Mouse (Mus musculus) embryonic facial prominence, embryonic 11.5 days (tissue): ENCODE measurements around the gene Fam53a. TPM values are rescaled to one million over a fixed set of nuclear protein-coding genes. Genes with fewer than 3 reads are reported as not detected.

Experiments
- ATAC-seq: fragments of 200-750 bp; cut with Nextera tagmentation; replicated peaks from 2 replicates; pipeline ENCODE4 v1.8.0; 2017; ENCODE audit warnings: low read depth; ENCODE audit not compliant: insufficient number of reproducible peaks, low FRiP score, low TSS enrichment
- DNase-seq: peaks from one replicate; pipeline ENCODE4 v3.0.0-alpha.2; 2015; ENCODE audit warnings: low spot score
- H3K27ac ChIP-seq: fragments of 300-500 bp; sonication (generic); replicated peaks from 2 replicates; pipeline ENCODE4 v1.5.1; 2014; ENCODE audit warnings: mild to moderate bottlenecking, low read depth, low read length, control low read depth
- H3K27me3 ChIP-seq: fragments of 300-500 bp; sonication (generic); 2 replicates; pipeline ENCODE4 v1.6.1; 2014; ENCODE audit warnings: mild to moderate bottlenecking, low read length, moderate library complexity, mixed read lengths; ENCODE audit not compliant: control insufficient read depth, insufficient read depth
- H3K36me3 ChIP-seq: fragments of 300-500 bp; sonication (generic); replicated peaks from 2 replicates; pipeline ENCODE4 v1.6.1; 2014; ENCODE audit warnings: low read depth, mild to moderate bottlenecking, low read length, moderate library complexity, mixed read lengths; ENCODE audit not compliant: control insufficient read depth, insufficient read depth
- H3K4me1 ChIP-seq: fragments of 300-500 bp; sonication (generic); 2 replicates; pipeline ENCODE4 v1.6.1; 2014; ENCODE audit warnings: low read length, mixed read lengths; ENCODE audit not compliant: control insufficient read depth, insufficient read depth
- H3K4me2 ChIP-seq: fragments of 300-500 bp; sonication (generic); 2 replicates; pipeline ENCODE4 v1.6.1; 2014; ENCODE audit warnings: low read depth, mild to moderate bottlenecking, control low read depth, low read length, moderate library complexity
- H3K4me3 ChIP-seq: fragments of 300-500 bp; sonication (generic); 2 replicates; pipeline ENCODE4 v1.5.1; 2014; ENCODE audit warnings: low read depth, low read length, control low read depth
- H3K9ac ChIP-seq: fragments of 300-500 bp; sonication (generic); replicated peaks from 2 replicates; pipeline ENCODE4 v1.6.1; 2014; ENCODE audit warnings: mild to moderate bottlenecking, control low read depth, low read length
- H3K9me3 ChIP-seq: fragments of 300-500 bp; sonication (generic); replicated peaks from 2 replicates; pipeline ENCODE4 v1.6.1; 2016; ENCODE audit warnings: mild to moderate bottlenecking, low read length, inconsistent platforms, mixed read lengths; ENCODE audit not compliant: control insufficient read depth
- WGBS: fragments of 180-500 bp; shearing (Covaris S2); extraction: QIAGEN DNeasy Blood & Tissue Kit; methylation state at CpG from one replicate; pipeline ENCODE4 v1.1.7; 2014; 5-methylcytosine and 5-hydroxymethylcytosine counted together
- polyA plus RNA-seq: library from polyadenylated mRNA; unstranded; fragments of >200 nt; fragmentation: Nextera tagmentation; extraction: Ambion mirVana; gene quantifications from 2 replicates; pipeline ENCODE4 v1.2.1, GENCODE M21; 2014

The Fam53a gene
- polyA plus RNA-seq, 1 experiment from 2014 or later = 63.3 TPM

- Histone ChIP-seq H3K36me3 (no peaks in the 10 kb centered on the region), H3K4me1 (no peaks in the 10 kb centered on the region), H3K27me3 (no peaks in the 10 kb centered on the region), H3K4me3 (no peak overlapping the region), H3K4me2 (no peak overlapping the region), H3K27ac (no peak overlapping the region), H3K9me3 (no peaks in the 10 kb centered on the region), H3K9ac (no peak overlapping the region)
- no peak for DNase-seq
- ATAC-seq = no peak
- WGBS = 77% methylated on average over 4 of the region's 4 CpGs
Measured at GRCm38 (mm10) chr5:33574207-33574606, 55.2 kb downstream of the Fam53a start.

DNA sequence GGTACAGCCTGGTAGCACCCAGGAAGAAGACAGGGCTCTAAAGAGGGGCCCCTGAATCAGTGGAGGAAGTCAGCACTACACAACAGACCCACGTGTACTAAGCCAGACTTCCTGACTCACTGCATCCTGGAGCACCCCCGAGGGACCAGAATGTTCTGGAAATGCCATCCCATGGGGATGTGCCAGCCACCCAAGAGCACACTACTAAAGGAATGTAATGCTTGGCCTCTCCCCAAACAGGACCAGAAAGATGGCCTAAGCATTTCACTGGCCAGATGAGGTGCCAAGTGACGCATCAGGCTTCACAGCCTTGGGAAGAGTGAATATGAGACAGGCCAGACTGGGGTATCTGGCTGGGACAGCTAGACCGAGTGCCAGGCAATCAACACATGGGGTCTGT is 63.5 kb downstream of the Fam53a start:
- Histone ChIP-seq H3K9me3 (no peaks in the 10 kb centered on the region), H3K27me3 (no peaks in the 10 kb centered on the region), H3K4me2 (no peak overlapping the region), H3K9ac (no peak overlapping the region), H3K36me3 (no peaks in the 10 kb centered on the region), H3K27ac (no peak overlapping the region), H3K4me1 (no peaks in the 10 kb centered on the region), H3K4me3 (no peak overlapping the region)
- ATAC-seq = no peak
- DNase-seq = no peak
- 76% methylated on average over 4 of the region's 4 CpGs for WGBS

DNA sequence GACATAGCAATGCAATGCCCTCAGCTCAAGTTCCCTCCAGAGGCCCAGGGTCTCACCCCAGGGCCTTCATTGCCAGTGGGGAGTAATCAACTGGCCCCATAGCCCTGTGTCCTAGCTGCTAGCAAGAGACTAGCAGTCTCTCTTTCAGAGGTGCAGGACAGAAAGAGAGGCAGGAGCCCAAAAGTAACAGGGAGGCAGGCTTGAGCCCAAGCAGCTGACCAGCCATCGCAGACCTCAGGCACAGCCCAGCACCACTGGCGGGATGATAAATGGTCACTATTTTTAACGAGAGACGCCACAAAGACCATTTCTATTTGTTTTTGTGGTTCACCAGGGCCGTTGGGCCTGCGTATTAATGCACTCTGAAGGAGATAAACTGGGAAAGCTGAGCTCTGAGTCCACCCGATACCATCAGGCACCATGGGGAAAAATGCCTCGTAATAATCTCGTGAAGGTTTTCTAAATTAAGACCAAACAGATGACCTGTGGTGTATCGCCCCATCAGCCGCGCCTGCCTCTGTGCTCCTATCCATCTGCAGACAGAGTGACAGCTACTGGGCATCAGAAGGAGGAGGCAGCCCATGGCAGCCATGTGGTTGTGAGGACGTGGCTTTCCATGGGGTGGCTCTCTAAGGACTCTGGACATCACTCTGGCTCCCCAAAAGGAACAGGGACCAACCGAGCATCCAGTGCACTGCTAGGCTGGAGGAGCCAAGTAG is 73.0 kb downstream of the Fam53a start:
- H3K9me3 ChIP-seq = no peaks in the 10 kb centered on the region
- no peak for ATAC-seq

More for the DNA sequence above, 73.0 kb downstream of the Fam53a start:
- DNase-seq = no peak
- 82% methylated on average over 14 of the region's 14 CpGs for WGBS
- Histone ChIP-seq H3K4me3 (no peak overlapping the region), H3K9ac (no peak overlapping the region), H3K36me3 (no peaks in the 10 kb centered on the region), H3K4me1 (no peaks in the 10 kb centered on the region), H3K27me3 (no peaks in the 10 kb centered on the region), H3K4me2 (no peak overlapping the region), H3K27ac (no peak overlapping the region)

Other genes with a start within 250 kb of the Fam53a start
- 0.17 and 0.18 TPM in 2 replicates for gene Nkx1-1, start 195.7 kb downstream of the Fam53a start, polyA plus RNA-seq
- gene Gm9903, start 290 bp upstream of the Fam53a start, polyA plus RNA-seq = 0.74 and 0.97 TPM in 2 replicates
- 323 and 360 TPM in 2 replicates for gene Slbp, start 22.9 kb upstream of the Fam53a start, polyA plus RNA-seq
- gene Tacc3, start 28.5 kb upstream of the Fam53a start, polyA plus RNA-seq = 318 and 328 TPM in 2 replicates
- 38.6 and 39.9 TPM in 2 replicates for gene Tmem129, start 28.8 kb upstream of the Fam53a start, polyA plus RNA-seq
- 7.6 and 9.5 TPM in 2 replicates for gene Fgfr3, start 92.0 kb upstream of the Fam53a start, polyA plus RNA-seq
- 46.1 and 48.9 TPM in 2 replicates for gene Letm1, start 153.2 kb upstream of the Fam53a start, polyA plus RNA-seq
- gene Nsd2, start 191.1 kb upstream of the Fam53a start, polyA plus RNA-seq = 73.6 and 78.1 TPM in 2 replicates